Mouse (Mus musculus) hindbrain, embryonic 12.5 days (tissue): ENCODE data around the gene Gm10324. TPM values are rescaled to one million over a fixed set of nuclear protein-coding genes. Genes with fewer than 3 reads are reported as not detected.
"Not testable (repeated sequence)": the region's sequence is repeated elsewhere in the genome, so short reads cannot be mapped to it uniquely, and the experiment has no call there.

ENCODE experiments used
- ATAC-seq: fragments of 200-750 bp; cut with Nextera tagmentation; 2 replicates; pipeline ENCODE4 v1.8.0; 2017; ENCODE audit warnings: moderate TSS enrichment; ENCODE audit not compliant: low FRiP score
- H3K27ac ChIP-seq: fragments of 300-500 bp; sonication (generic); 2 replicates; pipeline ENCODE4 v1.5.1; 2016; ENCODE audit warnings: mild to moderate bottlenecking
- H3K27me3 ChIP-seq: fragments of 300-500 bp; sonication (generic); 2 replicates; pipeline ENCODE4 v1.6.1; 2016; ENCODE audit warnings: mild to moderate bottlenecking
- H3K36me3 ChIP-seq: fragments of 300-500 bp; sonication (generic); 2 replicates; pipeline ENCODE4 v1.6.1; 2016; ENCODE audit warnings: mild to moderate bottlenecking
- H3K4me1 ChIP-seq: fragments of 300-500 bp; sonication (generic); 2 replicates; pipeline ENCODE4 v1.6.1; 2016
- H3K4me2 ChIP-seq: fragments of 300-500 bp; sonication (generic); replicated peaks from 2 replicates; pipeline ENCODE4 v1.6.1; 2016; ENCODE audit warnings: mild to moderate bottlenecking
- H3K4me3 ChIP-seq: fragments of 300-500 bp; sonication (generic); 2 replicates; pipeline ENCODE4 v1.5.1; 2016; ENCODE audit warnings: mild to moderate bottlenecking
- H3K9ac ChIP-seq: fragments of 300-500 bp; sonication (generic); 2 replicates; pipeline ENCODE4 v1.6.1; 2016; ENCODE audit warnings: mild to moderate bottlenecking, moderate library complexity
- H3K9me3 ChIP-seq: fragments of 300-500 bp; sonication (generic); replicated peaks from 2 replicates; pipeline ENCODE4 v1.6.1; 2016; ENCODE audit warnings: mild to moderate bottlenecking
- WGBS: fragments of 180-500 bp; shearing (Covaris S2); methylation state at CpG from one replicate; pipeline ENCODE4 v1.1.7; 2016; 5-methylcytosine and 5-hydroxymethylcytosine counted together
- polyA plus RNA-seq: library from polyadenylated mRNA; unstranded; fragments of >200 nt; fragmentation: Nextera tagmentation; extraction: Ambion mirVana; gene quantifications from 2 replicates; pipeline ENCODE4 v1.2.1, GENCODE M21; 2016

Gm10324 gene
- not detected in 2 replicates for polyA plus RNA-seq

DNA sequence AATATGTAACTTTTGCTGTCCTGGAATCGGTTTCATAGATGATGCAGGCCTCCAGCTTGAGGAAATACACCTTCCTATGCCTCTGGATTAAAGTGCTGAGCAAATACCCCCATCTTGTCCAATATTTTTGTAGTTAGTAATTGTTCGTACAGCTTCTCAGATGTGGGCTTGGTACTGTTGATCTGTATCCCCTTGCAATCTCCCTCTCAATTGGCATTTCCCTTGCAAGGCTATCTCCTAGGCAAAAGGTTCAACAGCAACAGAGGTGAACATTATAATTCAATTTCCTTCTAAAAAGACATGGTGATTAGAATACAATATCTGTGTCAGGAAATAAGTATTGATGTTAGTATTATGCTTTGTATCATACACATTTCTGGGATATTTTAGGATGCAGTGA, at the start of gene Gm10324:
Gm10324 (plus strand) TSS at position 301 of the 400 bp plus-strand sequence.
- not testable (repeated sequence) for H3K9me3 ChIP-seq, H3K4me1 ChIP-seq, H3K9ac ChIP-seq, H3K4me3 ChIP-seq, H3K4me2 ChIP-seq, H3K36me3 ChIP-seq, ATAC-seq, H3K27me3 ChIP-seq, H3K27ac ChIP-seq
- WGBS = no CpG with 5 or more reads among the region's 2 CpGs

Other genes with a start within 250 kb of the Gm10324 start
- not detected in 2 replicates for gene Gm10772, start 108.0 kb downstream of the Gm10324 start, polyA plus RNA-seq